Mouse (Mus musculus) NIH3T3 (cell line): ENCODE measurements around the gene Rabif.

Experiments used
- DNase-seq: peaks from one replicate; pipeline ENCODE4 v3.0.0-alpha.2; 2012; ENCODE audit warnings: low read depth

Rabif gene

DNA sequence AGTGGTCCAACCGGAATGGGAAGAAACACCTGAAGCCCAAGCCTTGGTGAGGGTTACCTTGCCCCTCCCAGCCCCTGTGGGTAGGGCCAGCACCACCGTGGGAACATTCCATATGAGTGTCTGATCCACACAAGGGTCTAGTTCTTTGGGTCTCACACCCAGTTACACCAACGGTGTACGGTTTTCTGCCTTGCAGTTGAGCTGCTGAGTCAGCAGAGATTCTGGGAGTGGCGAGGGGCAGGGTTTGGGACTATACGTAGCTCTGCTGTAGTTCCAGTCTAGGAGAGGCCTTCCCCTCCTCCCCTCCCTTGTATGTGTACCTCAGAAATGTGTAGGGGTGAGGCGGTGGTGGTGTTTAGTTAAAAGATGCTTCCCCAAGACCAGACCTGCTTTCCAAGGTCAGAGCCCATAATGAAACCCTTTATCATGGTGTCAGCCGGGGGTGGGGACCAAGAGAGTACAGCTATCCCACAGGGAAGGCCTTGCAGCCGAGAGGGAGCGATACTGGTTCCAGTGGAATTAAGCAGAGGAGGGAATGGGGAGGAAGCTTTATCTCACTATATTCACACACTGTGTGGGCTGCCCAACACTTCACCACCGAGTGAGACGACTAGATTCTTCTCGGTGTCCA lies 60.9 kb downstream of the Rabif start:
- no peak for DNase-seq

DNA sequence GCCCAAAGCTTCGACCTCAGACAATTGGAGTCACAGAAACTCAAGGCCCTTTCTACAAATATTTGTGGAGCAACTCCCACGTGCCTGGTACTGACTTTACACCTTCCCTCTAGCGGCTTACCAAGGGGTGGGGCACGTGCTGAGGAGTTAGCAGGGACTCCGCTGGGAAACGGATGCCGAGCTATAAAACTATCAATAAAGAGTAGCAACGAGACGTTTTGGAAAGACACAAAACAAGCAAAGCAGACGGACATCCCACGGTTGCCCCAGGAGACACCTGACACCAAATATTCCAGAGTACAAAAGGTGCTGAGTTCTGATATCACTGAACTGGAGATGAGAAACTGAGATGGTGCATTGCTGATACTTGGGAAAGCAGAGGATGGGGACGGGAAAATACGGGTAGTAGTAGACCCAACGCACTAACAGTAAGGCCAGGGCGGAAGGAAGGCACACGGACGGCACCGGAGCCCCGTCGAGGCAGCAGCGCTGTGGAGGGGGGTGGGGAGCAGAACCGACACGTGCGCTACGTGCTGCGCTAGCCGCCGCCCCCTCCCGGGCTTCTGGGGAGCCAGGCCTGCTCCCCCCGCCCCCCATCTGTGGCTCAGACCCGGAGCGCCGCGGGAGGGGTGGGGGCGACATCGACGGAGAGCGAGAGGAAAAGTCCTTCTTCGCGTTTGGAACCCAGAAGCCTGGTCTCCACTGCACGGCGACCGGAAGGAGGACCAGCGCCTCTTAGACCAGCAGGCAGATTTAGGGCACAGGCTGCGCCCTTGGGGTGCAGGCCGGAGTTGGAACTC lies 61.6 kb downstream of the Rabif start:
- no peak for DNase-seq

DNA sequence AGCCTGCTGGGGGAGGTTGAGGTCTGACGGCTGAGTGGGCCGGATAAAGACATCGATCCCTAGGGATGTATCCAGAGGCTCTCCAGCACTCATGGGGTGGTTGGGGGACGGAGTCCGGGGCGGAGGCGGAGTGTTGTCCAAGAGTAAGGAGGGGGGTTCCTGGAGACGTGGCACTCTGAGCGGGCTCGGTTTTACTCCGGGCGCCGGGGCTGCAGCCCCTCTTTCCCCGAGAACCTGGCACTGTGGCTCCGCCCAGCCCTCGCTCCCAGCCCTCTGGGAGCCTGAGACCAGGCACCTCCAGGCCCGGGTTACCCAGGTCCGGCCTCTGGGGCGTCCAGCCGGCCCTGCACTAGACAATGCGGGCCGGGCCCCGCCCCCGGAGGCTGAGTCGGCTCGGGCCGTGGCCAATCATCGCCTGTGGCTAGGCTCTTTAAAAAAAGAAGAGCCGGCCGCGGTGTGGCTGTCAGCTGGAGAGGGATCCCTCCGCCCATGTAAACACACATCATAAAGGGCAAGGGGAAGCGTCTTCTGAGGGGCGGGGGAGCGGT lies 62.3 kb downstream of the Rabif start:
- DNase-seq = peak; percentile 99
